Mouse (Mus musculus) hindbrain, embryonic 11.5 days (tissue): Measurements from ENCODE around the gene Tsga10. TPM values are rescaled to one million over a fixed set of nuclear protein-coding genes. Genes with fewer than 3 reads are reported as not detected.
A peak's percentile ranks its signal among the peaks of the same experiment; 100 is the strongest.
"Not testable (repeated sequence)": the region's sequence is repeated elsewhere in the genome, so short reads cannot be mapped to it uniquely, and the experiment has no call there.

Experiments used
- ATAC-seq: fragments of 200-750 bp; cut with Nextera tagmentation; 2 replicates; pipeline ENCODE4 v1.8.0; 2017; ENCODE audit warnings: mild to moderate bottlenecking, moderate TSS enrichment, moderate library complexity; ENCODE audit not compliant: low FRiP score
- DNase-seq: peaks from one replicate; pipeline ENCODE4 v3.0.0-alpha.2; 2015; ENCODE audit warnings: low spot score
- H3K27ac ChIP-seq: fragments of 300-500 bp; sonication (generic); 2 replicates; pipeline ENCODE4 v1.5.1; 2014; ENCODE audit warnings: mild to moderate bottlenecking, low read depth, low read length
- H3K27me3 ChIP-seq: fragments of 300-500 bp; sonication (generic); 2 replicates; pipeline ENCODE4 v1.6.1; 2014; ENCODE audit warnings: mild to moderate bottlenecking, low read length, moderate library complexity, mixed read lengths; ENCODE audit not compliant: control insufficient read depth, insufficient read depth
- H3K36me3 ChIP-seq: fragments of 300-500 bp; sonication (generic); 2 replicates; pipeline ENCODE4 v1.6.1; 2014; ENCODE audit warnings: mild to moderate bottlenecking, low read length, moderate library complexity, mixed read lengths; ENCODE audit not compliant: control insufficient read depth, insufficient read depth
- H3K4me1 ChIP-seq: fragments of 300-500 bp; sonication (generic); replicated peaks from 2 replicates; pipeline ENCODE4 v1.6.1; 2014; ENCODE audit warnings: low read length, mixed read lengths; ENCODE audit not compliant: control insufficient read depth, insufficient read depth
- H3K4me2 ChIP-seq: fragments of 300-500 bp; sonication (generic); replicated peaks from 2 replicates; pipeline ENCODE4 v1.6.1; 2014; ENCODE audit warnings: mild to moderate bottlenecking, low read depth, low read length
- H3K4me3 ChIP-seq: fragments of 300-500 bp; sonication (generic); 2 replicates; pipeline ENCODE4 v1.5.1; 2014; ENCODE audit warnings: low read depth, low read length
- H3K9ac ChIP-seq: fragments of 300-500 bp; sonication (generic); 2 replicates; pipeline ENCODE4 v1.6.1; 2014; ENCODE audit warnings: low read depth, low read length
- H3K9me3 ChIP-seq: fragments of 300-500 bp; sonication (generic); 2 replicates; pipeline ENCODE4 v1.6.1; 2016; ENCODE audit warnings: low read length; ENCODE audit not compliant: control insufficient read depth
- WGBS: fragments of 180-500 bp; shearing (Covaris S2); extraction: QIAGEN DNeasy Blood & Tissue Kit; methylation state at CpG from one replicate; pipeline ENCODE4 v1.1.7; 2014; 5-methylcytosine and 5-hydroxymethylcytosine counted together
- polyA plus RNA-seq: library from polyadenylated mRNA; unstranded; fragments of >200 nt; fragmentation: Nextera tagmentation; extraction: Ambion mirVana; gene quantifications from 2 replicates; pipeline ENCODE4 v1.2.1, GENCODE M21; 2014

Gene Tsga10
- polyA plus RNA-seq, 1 experiment from 2014 or later, result 21.4 TPM

DNA sequence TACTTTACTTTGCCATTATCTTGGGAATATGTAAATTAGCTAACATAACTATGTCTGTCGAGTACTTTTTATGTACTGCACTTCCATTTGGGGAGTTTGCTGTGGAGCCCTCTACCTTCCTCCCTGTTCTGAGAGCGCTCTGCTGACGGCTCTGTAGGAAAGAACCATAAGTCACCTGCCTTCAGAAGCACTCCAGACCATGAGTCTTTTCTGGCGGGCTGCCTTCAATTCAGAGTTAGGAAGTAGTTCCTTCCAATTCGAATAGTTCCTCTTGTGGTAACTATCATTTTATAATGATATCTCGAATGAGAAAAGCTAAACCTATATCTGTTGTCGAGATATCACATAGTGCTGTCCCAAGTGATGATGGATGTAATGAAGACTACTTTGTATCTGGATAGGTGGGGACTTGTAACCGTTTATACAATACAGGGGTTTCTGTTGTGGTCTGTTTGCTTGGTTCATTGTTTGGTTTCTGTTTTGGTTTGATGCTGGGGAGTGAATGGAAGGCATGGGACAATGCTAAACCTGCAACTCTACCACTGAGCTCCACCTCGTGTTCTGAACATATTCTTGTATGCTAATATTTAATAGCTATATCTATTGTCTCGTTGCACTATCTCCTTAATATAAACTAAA, 1.6 kb upstream of the Tsga10 start:
- Histone ChIP-seq H3K4me1 (0 out of 2 replicates have a peak, but pooled peaks cover 2% of the 10 kb centered on the region), H3K27ac (no peak overlapping the region), H3K9ac (no peak overlapping the region), H3K9me3 (no peaks in the 10 kb centered on the region), H3K4me2 (no peak overlapping the region), H3K27me3 (no peaks in the 10 kb centered on the region), H3K36me3 (no peaks in the 10 kb centered on the region), H3K4me3 (no peak overlapping the region)
- no peak for DNase-seq
- WGBS, result 66% methylated on average over 10 of the region's 10 CpGs
- no peak for ATAC-seq

DNA sequence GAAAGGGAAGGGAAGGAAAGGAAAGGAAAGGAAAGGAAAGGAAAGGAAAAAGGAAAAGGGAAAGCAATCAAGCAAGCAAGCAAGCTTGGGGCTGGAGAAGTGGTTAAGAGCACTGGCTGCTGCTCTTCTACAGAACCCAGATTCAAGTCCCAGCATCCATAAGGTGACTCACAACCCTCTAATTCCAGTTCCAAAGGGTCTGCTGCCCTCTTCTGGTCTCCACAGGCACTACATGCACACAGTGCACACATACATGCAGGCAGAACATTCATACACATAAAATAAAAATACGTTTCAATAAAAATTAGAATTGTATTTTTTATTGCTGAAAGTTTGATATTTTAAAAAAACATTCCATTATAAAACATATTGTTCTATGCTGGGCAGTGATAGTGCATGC, 827 bp upstream of the Tsga10 start:
- ATAC-seq (no peak), DNase-seq (peak; percentile 63)
- no peaks in the 10 kb centered on the region for H3K36me3 ChIP-seq
- H3K9me3 ChIP-seq, result no peaks in the 10 kb centered on the region
- no peaks in the 10 kb centered on the region for H3K4me1 ChIP-seq
- no peaks in the 10 kb centered on the region for H3K27me3 ChIP-seq
- no peak overlapping the region for H3K27ac ChIP-seq
- no peak overlapping the region for H3K9ac ChIP-seq
- 74% methylated on average over 1 of the region's 1 CpGs for WGBS
- no peak overlapping the region for H3K4me2 ChIP-seq
- H3K4me3 ChIP-seq, result no peak overlapping the region

DNA sequence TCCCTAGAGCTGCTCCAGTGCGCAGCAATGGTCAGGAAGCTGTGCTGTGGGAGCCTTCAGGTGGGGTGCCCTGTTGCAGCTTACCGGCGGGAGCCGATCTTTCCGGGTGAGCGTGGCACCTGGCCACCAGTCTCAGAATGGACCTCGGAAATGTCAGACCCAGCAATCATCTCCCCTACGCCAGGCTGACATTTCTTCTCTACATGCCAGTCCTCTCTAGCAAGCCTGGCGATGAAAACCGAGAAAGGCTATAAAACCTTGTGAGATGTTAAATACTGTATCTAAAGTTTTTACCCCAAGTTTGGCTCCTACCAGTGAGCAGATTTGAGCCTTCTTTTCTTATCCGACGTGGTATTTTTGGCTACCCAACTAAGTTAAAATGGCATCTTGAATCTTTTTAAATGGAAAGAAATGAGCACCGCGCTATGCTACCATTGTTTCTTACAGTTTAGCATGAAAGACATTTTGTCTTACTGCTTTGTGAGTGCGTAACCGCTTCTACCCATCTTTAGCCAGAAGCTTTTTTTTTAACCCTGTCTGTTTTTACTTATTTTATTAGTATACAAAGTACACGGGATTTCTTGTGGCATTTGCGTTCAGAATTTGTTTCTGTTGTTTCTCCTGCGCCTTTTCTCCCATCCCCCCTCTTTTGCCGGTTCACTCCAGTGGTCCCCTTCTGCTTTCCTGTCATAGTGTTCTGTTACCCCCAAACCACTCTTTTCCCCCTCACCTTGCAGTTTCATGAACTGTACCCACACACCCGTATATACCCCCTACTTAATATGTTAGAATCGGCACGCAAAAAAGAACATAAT, 621 bp downstream of the Tsga10 start:
- no peaks in the 10 kb centered on the region for H3K4me1 ChIP-seq
- H3K36me3 ChIP-seq, result no peaks in the 10 kb centered on the region
- H3K9me3 ChIP-seq, result no peaks in the 10 kb centered on the region
- no peaks in the 10 kb centered on the region for H3K27me3 ChIP-seq
- H3K4me3 ChIP-seq, result peak overlapping the region; percentile 45
- WGBS, result 13% methylated on average over 23 of the region's 23 CpGs
- H3K9ac ChIP-seq, result peak overlapping the region; percentile 66
- H3K27ac ChIP-seq, result peak overlapping the region; percentile 78
- peak overlapping the region; percentile 65 for H3K4me2 ChIP-seq
- ATAC-seq, result no peak
- no peak for DNase-seq

DNA sequence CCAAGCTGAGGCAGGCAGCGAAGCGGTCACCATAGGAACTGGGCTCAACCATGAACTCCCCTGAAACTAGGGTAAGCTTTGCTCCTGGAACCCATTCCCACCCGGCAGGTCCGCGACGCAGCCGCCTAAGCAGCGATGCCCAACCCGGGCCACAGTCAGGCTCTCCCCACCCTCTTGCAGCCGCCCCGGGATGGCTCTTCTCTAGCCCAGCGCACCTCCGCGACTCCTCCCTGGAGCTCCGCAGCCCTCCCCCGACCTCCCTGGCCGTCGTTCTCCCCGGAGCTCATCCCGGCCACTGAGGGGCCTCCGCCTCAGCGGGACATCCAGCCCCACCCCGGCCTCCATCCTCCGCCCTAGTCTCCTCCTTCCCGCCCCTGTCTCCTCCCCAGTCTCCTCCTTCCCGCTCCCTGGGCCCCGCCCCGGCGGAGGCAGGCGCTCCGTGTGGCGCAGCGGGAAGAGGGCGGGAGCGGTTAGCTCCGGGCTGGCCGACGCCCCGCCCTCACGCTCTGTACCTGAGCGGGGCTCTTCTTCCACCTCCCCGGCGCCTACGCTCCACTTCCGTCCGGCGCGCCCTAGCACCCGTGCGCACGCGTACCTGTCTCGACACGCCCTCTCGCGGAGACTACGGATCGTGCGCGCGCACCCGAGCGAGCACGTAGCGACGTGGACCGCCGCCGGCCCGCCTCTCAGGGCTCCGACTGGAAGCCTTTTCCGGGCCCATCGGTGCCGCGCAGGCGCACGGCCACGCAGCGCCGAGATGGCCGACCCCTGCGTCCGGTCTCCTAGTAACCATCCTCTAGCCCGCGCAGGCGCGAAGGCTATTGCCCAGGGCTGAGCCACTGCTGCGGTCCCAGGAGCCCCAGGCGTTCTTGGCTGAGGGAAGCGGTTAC, 1.5 kb downstream of the Tsga10 start:
- peak; percentile 98 for ATAC-seq
- H3K4me1 ChIP-seq, result no peaks in the 10 kb centered on the region
- DNase-seq, result peak; percentile 100
- peak overlapping the region; percentile 45 for H3K4me3 ChIP-seq
- H3K27me3 ChIP-seq, result no peaks in the 10 kb centered on the region
- H3K27ac ChIP-seq, result peak overlapping the region; percentile 78
- no peaks in the 10 kb centered on the region for H3K9me3 ChIP-seq
- H3K9ac ChIP-seq, result peak overlapping the region; percentile 66
- H3K36me3 ChIP-seq, result no peaks in the 10 kb centered on the region
- under 1% methylated on average over 79 of the region's 90 CpGs for WGBS
- H3K4me2 ChIP-seq, result peak overlapping the region; percentile 65

DNA sequence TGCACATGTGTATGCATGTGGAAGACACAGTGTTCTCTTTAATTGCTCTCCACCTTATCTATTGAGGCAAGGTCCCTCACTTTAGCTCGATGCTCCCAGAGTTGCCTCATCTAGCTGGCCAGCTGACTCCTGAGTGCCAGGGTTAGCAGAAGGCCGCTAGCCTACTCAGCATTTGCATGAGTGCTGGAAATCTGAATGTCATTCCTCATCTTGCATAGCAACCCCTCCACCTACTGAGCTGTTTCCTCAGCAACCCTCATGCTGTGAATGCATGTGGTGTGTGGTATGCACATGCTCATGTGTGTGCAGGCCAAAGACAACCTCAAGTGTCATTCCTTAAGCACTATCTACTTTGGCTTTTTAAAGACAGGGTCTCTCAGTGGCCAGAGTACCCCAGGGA, 15.5 kb downstream of the Tsga10 start:
- no peak overlapping the region for H3K4me2 ChIP-seq
- H3K4me3 ChIP-seq, result no peak overlapping the region
- ATAC-seq, result no peak
- no peaks in the 10 kb centered on the region for H3K27me3 ChIP-seq
- peak; percentile 2 for DNase-seq
- no peak overlapping the region for H3K27ac ChIP-seq
- no peaks in the 10 kb centered on the region for H3K4me1 ChIP-seq
- H3K9me3 ChIP-seq, result no peaks in the 10 kb centered on the region
- no peak overlapping the region for H3K9ac ChIP-seq
- 55% methylated on average over 2 of the region's 2 CpGs for WGBS
- H3K36me3 ChIP-seq, result no peaks in the 10 kb centered on the region

DNA sequence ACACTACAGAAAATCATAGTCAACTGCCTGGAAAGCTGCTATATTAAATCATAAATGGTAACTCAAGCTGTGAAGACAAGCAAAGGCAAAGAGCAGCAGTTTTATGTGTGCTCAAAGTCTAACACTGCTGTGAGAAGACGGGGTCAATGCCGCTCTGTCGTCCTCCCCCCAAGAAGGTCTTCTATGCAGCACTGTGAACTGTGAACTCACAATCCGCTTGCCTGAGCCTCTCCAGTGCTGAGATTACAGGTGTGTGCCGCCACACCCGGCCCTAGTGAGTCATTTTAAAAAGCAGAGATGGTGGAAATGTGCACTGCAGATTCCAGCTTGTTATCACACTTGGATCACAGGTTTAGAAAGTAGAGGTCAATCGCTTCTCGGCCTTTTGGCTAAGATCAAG, 19.4 kb downstream of the Tsga10 start:
- Histone ChIP-seq H3K4me1 (no peaks in the 10 kb centered on the region), H3K9ac (no peak overlapping the region), H3K36me3 (no peaks in the 10 kb centered on the region), H3K4me2 (no peak overlapping the region), H3K9me3 (no peaks in the 10 kb centered on the region), H3K4me3 (no peak overlapping the region), H3K27ac (no peak overlapping the region), H3K27me3 (no peaks in the 10 kb centered on the region)
- 83% methylated on average over 8 of the region's 8 CpGs for WGBS
- ATAC-seq (no peak), DNase-seq (no peak)

DNA sequence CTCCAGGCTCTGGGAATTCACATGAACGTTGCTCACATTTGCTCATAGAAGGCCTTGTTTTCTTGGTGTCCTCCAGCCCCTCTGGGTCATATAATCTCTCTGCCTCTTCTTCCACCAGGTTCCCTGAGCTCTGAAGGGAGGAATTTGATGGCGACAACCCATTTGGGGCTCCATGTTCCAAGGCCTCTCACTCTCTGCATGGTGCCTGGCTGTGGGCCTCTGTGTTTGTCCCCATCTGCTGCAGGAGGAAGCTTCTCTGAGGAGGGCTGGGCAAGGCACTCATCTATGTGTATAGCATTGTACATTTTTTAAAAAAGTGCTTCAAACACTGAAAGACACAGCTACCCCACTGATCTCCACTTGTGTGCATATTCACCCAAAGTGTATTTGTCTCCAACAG, 34.5 kb downstream of the Tsga10 start:
- Histone ChIP-seq H3K36me3 (no peaks in the 10 kb centered on the region), H3K27ac (no peak overlapping the region), H3K4me1 (no peaks in the 10 kb centered on the region), H3K27me3 (no peaks in the 10 kb centered on the region), H3K4me3 (no peak overlapping the region), H3K9ac (no peak overlapping the region), H3K4me2 (no peak overlapping the region), H3K9me3 (no peaks in the 10 kb centered on the region)
- DNase-seq, result no peak
- 64% methylated on average over 2 of the region's 2 CpGs for WGBS
- ATAC-seq, result no peak

DNA sequence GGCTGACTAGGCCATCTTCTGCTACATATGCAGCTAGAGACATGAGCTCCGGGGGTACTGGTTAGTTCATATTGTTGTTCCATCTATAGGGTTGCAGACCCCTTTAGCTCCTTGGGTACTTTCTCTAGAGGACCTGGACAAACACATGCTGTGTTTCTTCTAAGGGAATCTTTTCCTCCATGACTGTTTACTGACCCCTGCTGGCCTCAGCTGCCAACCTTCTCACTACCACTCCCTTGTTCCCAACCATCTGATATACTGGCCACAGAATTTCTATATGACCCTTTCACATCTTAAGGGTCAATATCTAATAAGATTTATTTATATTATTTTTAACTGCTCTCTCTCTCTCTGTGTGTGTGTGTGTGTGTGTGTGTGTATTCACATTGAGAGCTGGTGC, 63.9 kb downstream of the Tsga10 start:
- not testable (repeated sequence) for H3K27ac ChIP-seq, DNase-seq, H3K9ac ChIP-seq, ATAC-seq, H3K4me3 ChIP-seq, H3K4me1 ChIP-seq, H3K36me3 ChIP-seq, H3K27me3 ChIP-seq, H3K9me3 ChIP-seq, H3K4me2 ChIP-seq
- 87% methylated on average over 1 of the region's 1 CpGs for WGBS
